Mouse (Mus musculus) limb, embryonic 11.5 days (tissue): ENCODE measurements around the gene Grk5. TPM values are rescaled to one million over a fixed set of nuclear protein-coding genes. Genes with fewer than 3 reads are reported as not detected.

Experiments
- ATAC-seq: fragments of 200-750 bp; cut with Nextera tagmentation; 2 replicates; pipeline ENCODE4 v1.8.0; 2017; ENCODE audit warnings: low read depth; ENCODE audit not compliant: insufficient number of reproducible peaks, low FRiP score, low TSS enrichment
- DNase-seq: peaks from one replicate; pipeline ENCODE4 v3.0.0-alpha.2; 2015; ENCODE audit warnings: low spot score
- H3K27ac ChIP-seq: fragments of 300-500 bp; sonication (generic); replicated peaks from 2 replicates; pipeline ENCODE4 v1.5.1; 2014; ENCODE audit warnings: low read depth, mild to moderate bottlenecking, low read length
- H3K27me3 ChIP-seq: fragments of 300-500 bp; sonication (generic); 2 replicates; pipeline ENCODE4 v1.6.1; 2014; ENCODE audit warnings: mild to moderate bottlenecking, low read length, mixed read lengths; ENCODE audit not compliant: control insufficient read depth, insufficient read depth
- H3K36me3 ChIP-seq: fragments of 300-500 bp; sonication (generic); 2 replicates; pipeline ENCODE4 v1.6.1; 2014; ENCODE audit warnings: mild to moderate bottlenecking, low read length, moderate library complexity, mixed read lengths; ENCODE audit not compliant: control insufficient read depth, insufficient read depth
- H3K4me1 ChIP-seq: fragments of 300-500 bp; sonication (generic); 2 replicates; pipeline ENCODE4 v1.6.1; 2014; ENCODE audit warnings: low read length, mixed read lengths; ENCODE audit not compliant: control insufficient read depth, insufficient read depth
- H3K4me2 ChIP-seq: fragments of 300-500 bp; sonication (generic); 2 replicates; pipeline ENCODE4 v1.6.1; 2014; ENCODE audit warnings: low read depth, mild to moderate bottlenecking, moderate library complexity; ENCODE audit not compliant: severe bottlenecking
- H3K4me3 ChIP-seq: fragments of 300-500 bp; sonication (generic); 2 replicates; pipeline ENCODE4 v1.5.1; 2014; ENCODE audit warnings: low read depth, low read length
- H3K9ac ChIP-seq: fragments of 300-500 bp; sonication (generic); 2 replicates; pipeline ENCODE4 v1.6.1; 2014; ENCODE audit warnings: mild to moderate bottlenecking, low read length
- H3K9me3 ChIP-seq: fragments of 300-500 bp; sonication (generic); 2 replicates; pipeline ENCODE4 v1.6.1; 2016; ENCODE audit warnings: low read length; ENCODE audit not compliant: control insufficient read depth
- WGBS: fragments of 180-500 bp; shearing (Covaris S2); extraction: QIAGEN DNeasy Blood & Tissue Kit; methylation state at CpG from one replicate; pipeline ENCODE4 v1.1.7; 2014; 5-methylcytosine and 5-hydroxymethylcytosine counted together
- polyA plus RNA-seq: library from polyadenylated mRNA; unstranded; fragments of >200 nt; fragmentation: Nextera tagmentation; extraction: Ambion mirVana; gene quantifications from 2 replicates; pipeline ENCODE4 v1.2.1, GENCODE M21; 2014

The Grk5 gene
- polyA plus RNA-seq, 1 experiment from 2014 or later, result 2.0 TPM

GRCm38 (mm10) chr19:61048646-61049045 lies 159.1 kb downstream of the Grk5 start:
- H3K4me2 ChIP-seq, result no peak overlapping the region
- no peaks in the 10 kb centered on the region for H3K4me1 ChIP-seq
- WGBS, result 87% methylated on average over 2 of the region's 2 CpGs
- no peak overlapping the region for H3K9ac ChIP-seq
- no peaks in the 10 kb centered on the region for H3K36me3 ChIP-seq
- no peak overlapping the region for H3K4me3 ChIP-seq
- no peak for ATAC-seq
- H3K27me3 ChIP-seq, result no peaks in the 10 kb centered on the region
- no peak overlapping the region for H3K27ac ChIP-seq
- no peaks in the 10 kb centered on the region for H3K9me3 ChIP-seq
- no peak for DNase-seq

DNA sequence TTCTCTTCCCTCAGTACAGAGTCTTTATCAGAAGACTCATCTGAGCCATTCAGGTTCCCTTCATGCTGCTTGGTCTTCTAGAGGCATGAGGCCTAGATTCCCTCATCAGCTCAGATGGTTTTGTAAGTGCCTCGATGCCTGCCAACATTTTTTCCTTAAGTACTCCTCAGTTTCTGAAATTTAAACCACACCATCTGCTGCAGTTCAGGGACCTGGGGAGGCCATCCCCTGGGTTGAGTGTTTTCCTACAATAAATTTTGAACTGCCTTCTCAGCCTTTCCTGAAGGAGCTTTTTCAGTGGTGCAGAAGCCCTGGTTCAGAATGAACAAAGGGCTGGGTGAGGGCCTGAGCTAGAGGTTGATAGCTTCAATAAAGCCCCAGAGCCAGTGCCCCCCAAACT lies 159.9 kb downstream of the Grk5 start:
- H3K27ac ChIP-seq, result no peak overlapping the region
- no peak for DNase-seq
- no peak overlapping the region for H3K4me2 ChIP-seq

GRCm38 (mm10) chr19:61051151-61051550 lies 161.6 kb downstream of the Grk5 start:
- Histone ChIP-seq H3K4me3 (no peak overlapping the region), H3K27ac (no peak overlapping the region), H3K4me1 (no peaks in the 10 kb centered on the region), H3K36me3 (no peaks in the 10 kb centered on the region), H3K9ac (no peak overlapping the region), H3K9me3 (no peaks in the 10 kb centered on the region), H3K27me3 (no peaks in the 10 kb centered on the region), H3K4me2 (no peak overlapping the region)
- WGBS, result 91% methylated on average over 1 of the region's 1 CpGs
- no peak for ATAC-seq
- DNase-seq, result no peak

More for the DNA sequence above, 159.9 kb downstream of the Grk5 start:
- no peaks in the 10 kb centered on the region for H3K27me3 ChIP-seq
- H3K4me3 ChIP-seq, result no peak overlapping the region
- no peaks in the 10 kb centered on the region for H3K4me1 ChIP-seq
- no peaks in the 10 kb centered on the region for H3K36me3 ChIP-seq
- ATAC-seq, result no peak
- 76% methylated on average over 1 of the region's 1 CpGs for WGBS
- no peaks in the 10 kb centered on the region for H3K9me3 ChIP-seq
- no peak overlapping the region for H3K9ac ChIP-seq

- Histone ChIP-seq H3K9me3 (no peaks in the 10 kb centered on the region), H3K27ac (no peak overlapping the region), H3K4me2 (no peak overlapping the region), H3K36me3 (no peaks in the 10 kb centered on the region), H3K9ac (no peak overlapping the region), H3K4me1 (no peaks in the 10 kb centered on the region), H3K4me3 (no peak overlapping the region), H3K27me3 (no peaks in the 10 kb centered on the region)
- ATAC-seq, result no peak
- DNase-seq, result no peak
Observed at GRCm38 (mm10) chr19:61052008-61052407, 162.5 kb downstream of the Grk5 start.

GRCm38 (mm10) chr19:61052786-61053185 lies 163.2 kb downstream of the Grk5 start:
- Histone ChIP-seq H3K4me2 (no peak overlapping the region), H3K9me3 (no peaks in the 10 kb centered on the region), H3K27me3 (no peaks in the 10 kb centered on the region), H3K9ac (no peak overlapping the region), H3K27ac (no peak overlapping the region), H3K4me3 (no peak overlapping the region), H3K4me1 (0 out of 2 replicates have a peak, but pooled peaks cover 3% of the 10 kb centered on the region), H3K36me3 (no peaks in the 10 kb centered on the region)
- DNase-seq, result no peak
- no peak for ATAC-seq

GRCm38 (mm10) chr19:61056783-61057410 lies 167.3 kb downstream of the Grk5 start:
- 0 out of 2 replicates have a peak, but pooled peaks cover 8% of the 10 kb centered on the region for H3K4me1 ChIP-seq
- no peak overlapping the region for H3K4me2 ChIP-seq
- no peaks in the 10 kb centered on the region for H3K9me3 ChIP-seq
- H3K4me3 ChIP-seq, result no peak overlapping the region
- no peaks in the 10 kb centered on the region for H3K36me3 ChIP-seq
- no peak for ATAC-seq
- DNase-seq, result no peak
- H3K27ac ChIP-seq, result no peak overlapping the region
- no peak overlapping the region for H3K9ac ChIP-seq
- WGBS, result 66% methylated on average over 5 of the region's 5 CpGs
- no peaks in the 10 kb centered on the region for H3K27me3 ChIP-seq

DNA sequence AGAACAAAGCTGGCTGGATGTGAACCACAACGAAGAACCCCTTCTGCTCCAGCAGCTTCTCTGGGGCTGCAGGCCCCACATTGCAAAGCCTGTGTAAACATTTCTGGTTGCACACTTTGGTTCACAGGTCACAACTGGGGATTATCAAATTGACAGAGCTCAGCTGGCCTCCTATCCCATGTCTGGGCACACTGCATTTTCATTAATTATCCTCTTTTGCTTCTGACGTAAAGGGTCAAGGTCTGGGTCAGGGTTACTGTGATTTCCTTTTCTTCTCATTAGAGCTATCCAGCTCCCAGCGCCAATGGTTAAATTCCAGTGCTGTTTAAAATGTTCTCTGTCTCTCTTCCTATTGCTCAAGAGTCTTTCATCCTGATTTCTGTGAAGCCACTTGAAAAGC lies 168.0 kb downstream of the Grk5 start:
- no peak for ATAC-seq
- Histone ChIP-seq H3K9ac (no peak overlapping the region), H3K4me2 (no peak overlapping the region), H3K4me3 (no peak overlapping the region), H3K4me1 (0 out of 2 replicates have a peak, but pooled peaks cover 8% of the 10 kb centered on the region), H3K36me3 (no peaks in the 10 kb centered on the region), H3K9me3 (no peaks in the 10 kb centered on the region), H3K27me3 (no peaks in the 10 kb centered on the region), H3K27ac (no peak overlapping the region)
- DNase-seq, result no peak
- WGBS, result 16% methylated on average over 3 of the region's 3 CpGs

GRCm38 (mm10) chr19:61064386-61064785 lies 174.8 kb downstream of the Grk5 start:
- Histone ChIP-seq H3K9ac (no peak overlapping the region), H3K36me3 (no peaks in the 10 kb centered on the region), H3K4me3 (no peak overlapping the region), H3K27ac (no peak overlapping the region), H3K4me2 (no peak overlapping the region), H3K27me3 (no peaks in the 10 kb centered on the region), H3K9me3 (no peaks in the 10 kb centered on the region), H3K4me1 (0 out of 2 replicates have a peak, but pooled peaks cover 4% of the 10 kb centered on the region)
- 89% methylated on average over 3 of the region's 3 CpGs for WGBS
- no peak for DNase-seq
- no peak for ATAC-seq

GRCm38 (mm10) chr19:61065011-61065410 lies 175.5 kb downstream of the Grk5 start:
- ATAC-seq (no peak), DNase-seq (no peak)
- Histone ChIP-seq H3K36me3 (no peaks in the 10 kb centered on the region), H3K27me3 (no peaks in the 10 kb centered on the region), H3K4me2 (no peak overlapping the region), H3K4me3 (no peak overlapping the region), H3K9me3 (no peaks in the 10 kb centered on the region), H3K4me1 (0 out of 2 replicates have a peak, but pooled peaks cover 4% of the 10 kb centered on the region), H3K27ac (no peak overlapping the region), H3K9ac (no peak overlapping the region)
- WGBS, result 92% methylated on average over 1 of the region's 1 CpGs
